Mouse (Mus musculus) kidney, postnatal 14 days (tissue): Measurements from ENCODE around the gene Olfr9.
A peak's percentile ranks its signal among the peaks of the same experiment; 100 is the strongest.
"Not testable (repeated sequence)": the region's sequence is repeated elsewhere in the genome, so short reads cannot be mapped to it uniquely, and the experiment has no call there.

Source experiments
- DNase-seq: peaks from one replicate; pipeline ENCODE4 v3.0.0; 2022; ENCODE audit warnings: mixed read lengths

Gene Olfr9

GRCm38 (mm10) chr10:128989131-128989530, at the start of gene Olfr9:
Gene Olfr9 (plus strand): TSS chr10:128989431.
- not testable (repeated sequence) for DNase-seq

- no peak for DNase-seq
Observed at GRCm38 (mm10) chr10:128940475-128941061, 48.7 kb upstream of the Olfr9 start.

DNA sequence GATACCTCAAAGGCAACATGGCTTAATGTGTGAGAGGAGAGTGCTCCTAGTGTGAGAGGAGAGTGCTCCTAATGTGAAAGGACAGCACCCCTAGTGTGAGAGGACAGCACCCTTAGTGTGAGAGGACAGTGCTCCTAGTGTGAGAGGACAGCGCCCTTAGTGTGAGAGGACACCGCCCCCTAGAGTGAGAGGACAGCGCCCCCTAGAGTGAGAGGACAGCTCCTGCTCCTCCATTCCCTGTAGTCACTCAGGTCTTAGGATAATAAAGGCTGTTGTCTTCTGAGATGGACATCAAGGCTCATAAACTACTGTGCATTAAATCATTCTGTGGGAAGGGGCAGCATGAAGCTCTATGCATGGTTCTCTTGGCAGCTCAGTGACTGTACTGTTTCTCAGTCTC, 43.6 kb upstream of the Olfr9 start:
- DNase-seq, result peak; percentile 51

GRCm38 (mm10) chr10:128947496-128947895, 41.7 kb upstream of the Olfr9 start:
- no peak for DNase-seq

DNA sequence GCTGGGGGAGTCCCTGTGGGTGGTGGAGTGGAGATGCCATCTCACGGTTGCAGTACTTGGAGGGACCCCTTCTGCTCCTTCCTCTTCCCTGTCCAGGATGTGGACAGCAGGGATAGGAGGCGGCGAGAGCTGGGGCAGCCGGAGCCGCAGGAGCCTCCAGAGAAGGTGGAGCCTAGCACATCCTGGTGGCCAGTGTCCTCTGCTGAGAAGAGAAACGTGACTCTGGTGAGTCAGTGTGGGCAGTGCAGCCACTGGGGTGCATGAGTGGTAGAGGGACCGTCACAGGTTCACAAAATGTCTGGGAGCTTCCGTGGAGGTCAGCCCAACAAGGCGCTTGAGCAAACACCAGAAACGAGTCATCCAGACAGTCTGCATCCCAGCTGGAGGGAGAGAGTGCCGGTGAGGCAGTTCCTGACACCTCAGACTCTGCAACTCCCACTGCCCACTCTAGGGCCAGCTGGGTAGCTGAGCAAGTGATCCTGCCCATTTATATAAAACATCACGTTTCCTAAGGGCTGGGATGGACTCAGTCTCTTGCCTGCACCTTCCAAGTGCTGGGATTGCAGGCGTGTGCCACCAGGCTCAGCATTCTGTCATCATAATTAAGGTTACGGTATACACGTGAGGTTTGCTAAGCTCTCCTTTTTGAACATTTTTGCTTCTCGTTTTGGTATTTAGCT, 38.9 kb upstream of the Olfr9 start:
- no peak for DNase-seq

GRCm38 (mm10) chr10:128958340-128958739, 30.9 kb upstream of the Olfr9 start:
- no peak for DNase-seq

DNA sequence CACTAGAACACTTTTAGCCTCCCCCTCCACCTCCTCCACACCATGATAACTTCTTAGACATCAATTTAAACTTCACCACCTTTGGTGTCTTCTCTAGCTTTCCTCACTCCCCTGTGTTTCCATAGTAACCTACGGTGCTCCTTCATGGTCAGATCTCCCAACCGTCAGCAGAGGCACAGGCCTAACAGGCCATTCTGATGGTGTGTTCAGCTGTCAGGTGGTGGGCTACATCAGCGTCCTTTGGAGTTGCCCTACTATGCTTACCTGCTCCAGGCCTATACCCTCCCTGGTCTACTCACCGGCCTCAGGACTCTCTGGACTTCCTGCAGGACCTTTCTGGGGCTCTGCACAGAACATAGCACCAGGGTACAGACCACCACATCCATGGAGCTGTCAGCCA, 29.1 kb upstream of the Olfr9 start:
- DNase-seq, result no peak

DNA sequence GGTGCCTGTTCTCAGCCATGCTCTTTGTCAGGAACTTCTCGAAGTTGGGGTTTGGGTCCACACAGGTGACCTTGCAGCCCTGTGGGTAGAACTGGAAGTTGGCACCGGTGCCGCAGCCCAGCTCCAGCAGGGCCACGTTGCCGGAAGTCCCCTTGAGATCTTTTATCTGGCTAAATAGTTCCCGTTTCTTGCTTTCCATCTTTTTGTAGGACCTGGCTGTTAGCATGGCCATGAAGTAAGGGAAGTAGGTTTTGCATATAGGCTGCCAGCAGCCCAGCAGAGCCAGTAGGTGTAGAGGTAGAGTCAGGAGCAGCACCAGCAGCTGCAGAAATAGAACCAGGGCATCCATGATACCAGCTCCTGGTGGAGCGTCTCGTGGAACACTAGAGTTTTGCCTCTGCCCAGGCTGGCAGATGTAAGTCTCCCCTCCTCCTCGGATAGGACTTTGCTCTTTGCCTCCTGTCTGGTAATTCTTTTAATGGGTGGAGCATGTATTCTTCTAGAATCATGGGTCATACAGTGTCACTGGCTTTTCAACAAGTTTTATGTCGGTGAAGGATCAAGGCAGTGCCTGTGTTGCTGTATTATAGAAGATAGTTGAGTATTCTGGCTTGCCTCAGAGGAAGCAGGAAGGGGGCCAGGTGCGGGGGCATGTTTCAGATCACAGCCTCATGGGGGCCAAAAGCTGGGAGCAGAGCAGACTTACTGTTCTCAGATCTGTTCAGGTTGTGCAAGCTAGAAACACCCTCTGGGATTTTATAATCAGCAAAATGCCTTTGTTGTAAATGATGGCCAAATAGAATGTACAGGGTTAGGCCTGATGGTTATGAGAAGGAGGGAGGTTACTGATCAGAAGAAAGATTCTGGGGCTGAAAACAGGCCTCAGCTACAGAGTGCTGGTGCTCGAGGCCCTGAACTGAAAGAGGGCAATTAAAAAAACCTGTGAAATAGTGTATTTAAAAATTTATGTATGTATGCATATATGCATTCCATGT, 28.3 kb upstream of the Olfr9 start, which contains the start of gene Mettl7b:
Gene Mettl7b (minus strand): TSS at position 399 of the 995 bp plus-strand sequence.
- peak; percentile 73 for DNase-seq

DNA sequence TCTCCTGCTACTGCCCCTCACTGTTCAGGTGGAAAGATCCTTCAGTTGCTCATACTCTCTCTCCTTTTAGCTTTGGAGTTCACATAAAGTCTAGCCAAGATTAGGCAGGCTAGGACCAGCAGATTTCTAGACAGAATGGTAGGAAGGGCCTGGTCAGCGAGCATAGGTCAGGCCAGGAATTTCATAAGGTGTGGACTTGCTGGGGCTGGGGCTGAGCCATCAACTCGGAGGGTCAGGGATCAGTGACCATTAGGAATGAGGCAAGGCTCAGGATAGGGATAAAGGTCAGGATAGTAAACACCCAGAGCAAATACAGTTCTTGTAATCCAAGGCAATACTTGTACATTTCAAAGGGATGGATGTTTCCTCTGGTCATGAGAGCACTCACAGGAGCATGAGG, 24.3 kb upstream of the Olfr9 start:
- DNase-seq, result peak; percentile 73

DNA sequence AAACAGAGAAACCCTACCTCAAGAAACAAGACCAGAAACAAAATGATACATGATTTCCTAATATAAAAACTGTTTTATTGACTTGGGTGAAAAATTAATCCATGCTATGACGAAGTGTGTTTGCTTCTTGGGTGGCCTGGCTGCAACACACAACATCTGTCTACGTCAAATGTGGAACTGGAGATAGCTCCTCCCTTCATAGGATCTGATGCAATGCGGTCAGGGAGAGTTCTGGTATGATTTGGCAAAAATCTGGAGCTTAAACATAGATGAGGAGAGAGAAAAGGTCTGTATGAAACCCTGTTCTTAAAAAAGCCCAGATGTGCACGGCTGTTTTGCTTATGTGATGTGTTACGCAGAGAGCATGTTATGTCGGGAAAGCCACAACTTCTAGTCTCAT, 23.4 kb upstream of the Olfr9 start:
- DNase-seq, result no peak

DNA sequence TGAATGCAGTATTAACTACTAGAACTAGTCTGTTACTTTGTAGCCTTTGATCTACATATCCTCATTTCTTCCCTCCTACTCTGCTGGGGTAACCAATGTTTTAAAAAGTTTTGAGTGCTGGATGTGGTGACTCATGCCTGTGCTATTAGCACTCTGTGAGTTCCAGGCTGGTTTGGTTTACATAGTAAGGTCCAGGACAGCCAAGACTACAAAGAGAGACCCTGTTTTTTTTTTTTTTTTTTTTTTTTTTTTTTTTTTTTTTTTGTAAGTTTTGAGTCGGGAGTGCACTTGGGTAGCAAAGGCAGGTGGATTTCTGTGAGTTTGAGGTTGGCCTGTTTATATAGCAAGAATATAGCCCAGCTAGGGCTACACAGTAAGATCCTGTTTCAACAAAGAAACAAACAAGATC, 20.9 kb upstream of the Olfr9 start:
- DNase-seq, result no peak

GRCm38 (mm10) chr10:128970740-128971250, 18.4 kb upstream of the Olfr9 start:
- no peak for DNase-seq

DNA sequence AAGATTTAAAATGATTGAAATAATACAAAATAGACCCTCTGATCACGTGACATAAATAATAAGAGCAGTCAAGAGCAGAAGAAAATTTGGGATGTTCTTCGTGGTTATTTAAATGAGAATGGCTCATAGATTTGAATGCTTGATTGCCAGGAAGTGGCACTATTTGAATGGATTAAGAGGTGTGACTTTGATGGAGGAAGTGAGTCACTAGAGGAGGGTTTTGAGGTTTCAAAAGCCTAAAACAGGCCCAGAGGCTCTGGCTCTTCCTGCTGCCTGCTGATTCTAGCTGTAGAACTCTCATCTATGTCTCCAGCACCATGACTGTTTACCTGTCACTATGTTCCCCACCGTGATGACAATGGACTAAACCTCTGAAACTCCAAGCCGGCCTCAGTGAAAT, 16.4 kb upstream of the Olfr9 start:
- no peak for DNase-seq

DNA sequence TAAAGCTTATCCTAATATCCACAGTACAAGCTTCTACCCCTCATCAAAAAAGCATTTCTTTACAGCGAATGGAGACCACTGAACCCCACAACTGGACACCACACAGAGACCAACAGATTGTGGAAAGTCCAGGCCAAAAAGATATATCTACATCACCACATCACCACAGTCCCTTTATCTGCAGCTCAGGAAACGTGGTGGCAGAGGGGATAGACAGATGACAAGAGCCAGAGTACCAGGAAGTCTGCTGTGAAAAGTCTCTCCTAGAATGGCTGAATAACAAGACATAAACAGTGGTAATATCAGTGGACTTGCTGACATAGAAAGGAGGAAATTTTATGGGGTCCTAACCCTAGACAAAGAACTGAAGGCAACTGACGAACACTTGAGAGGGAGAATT, 12.8 kb upstream of the Olfr9 start:
- no peak for DNase-seq

GRCm38 (mm10) chr10:128977522-128978114, 11.6 kb upstream of the Olfr9 start:
- peak; percentile 67 for DNase-seq

DNA sequence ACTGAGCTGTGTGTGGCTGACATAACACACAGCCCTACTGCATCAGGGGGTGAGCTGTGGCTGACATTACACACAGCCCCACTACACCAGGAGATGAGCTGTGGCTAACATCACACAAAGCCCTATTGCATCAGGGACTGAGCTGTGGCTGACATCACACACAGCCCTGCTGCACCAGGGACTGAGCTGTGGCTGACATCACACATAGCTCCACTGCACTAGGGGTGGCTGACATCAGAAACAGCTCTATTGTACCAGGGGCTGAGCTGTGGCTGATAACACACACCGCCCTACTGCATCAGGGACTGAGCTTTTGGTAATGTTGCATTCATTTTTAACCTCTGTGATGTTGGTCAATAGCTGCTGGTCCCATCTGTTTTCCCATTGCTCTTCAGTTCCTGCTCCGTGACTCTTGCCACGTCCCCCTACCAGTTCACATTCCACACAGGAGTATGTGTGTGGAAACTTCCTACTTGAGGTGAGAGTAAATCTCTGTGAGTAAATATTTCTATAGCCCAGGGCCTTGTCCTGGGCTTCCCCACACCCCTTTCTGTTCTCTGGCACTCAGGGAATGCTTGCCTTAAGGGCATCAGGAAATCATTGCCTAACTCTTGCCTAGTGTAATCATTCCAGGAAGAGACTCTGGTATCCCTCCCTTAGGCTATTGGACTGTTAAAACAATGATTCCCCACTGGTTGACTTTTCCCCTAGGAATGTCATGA, 8.4 kb upstream of the Olfr9 start:
- no peak for DNase-seq

- not testable (repeated sequence) for DNase-seq
Observed at GRCm38 (mm10) chr10:128990129-128990850, 1.1 kb downstream of the Olfr9 start.

DNA sequence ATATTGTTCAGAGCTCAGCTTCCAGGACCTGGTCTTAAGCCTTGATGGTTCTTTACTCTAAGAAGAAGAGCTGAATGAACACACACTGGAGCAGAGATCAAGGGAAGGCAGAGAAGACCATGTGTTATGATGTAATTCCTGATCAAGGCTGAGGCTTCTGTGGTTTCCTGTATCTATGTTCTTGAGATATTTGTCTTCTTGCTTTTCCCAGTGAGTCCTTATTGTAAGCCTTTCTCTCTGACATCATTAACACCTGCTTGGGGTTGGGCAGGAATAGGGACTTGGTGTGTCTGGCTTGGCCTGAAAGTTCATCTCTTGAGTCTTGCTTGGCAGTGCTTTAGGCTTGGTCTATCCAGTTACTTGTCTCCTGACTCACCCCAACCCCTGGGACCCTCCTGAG, 1.8 kb downstream of the Olfr9 start:
- DNase-seq, result no peak

DNA sequence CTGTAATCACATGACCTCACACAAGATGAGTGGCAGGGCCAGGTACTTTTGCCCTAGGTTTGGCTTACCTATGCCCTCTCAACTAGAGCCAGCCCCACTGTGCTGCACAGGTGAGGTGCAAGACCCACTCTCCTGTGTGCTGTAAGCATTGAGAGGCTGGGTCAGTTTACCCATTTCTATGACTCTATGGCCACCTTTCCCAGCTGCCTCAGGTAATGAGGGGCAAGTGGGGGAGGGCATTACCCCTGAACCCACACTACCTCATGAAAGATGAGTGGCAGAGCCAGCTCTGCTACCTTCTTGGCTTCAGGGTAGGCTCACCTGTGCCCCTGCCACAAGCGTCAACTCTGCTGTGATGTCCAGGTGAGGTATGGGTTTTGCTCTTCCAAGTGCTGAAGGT, 6.6 kb downstream of the Olfr9 start:
- DNase-seq, result no peak

- DNase-seq, result no peak
Observed at GRCm38 (mm10) chr10:128996523-128997040, 7.4 kb downstream of the Olfr9 start.
